7 mouse cellular contexts compared by ENCODE assay signal in the genomic region with DNA sequence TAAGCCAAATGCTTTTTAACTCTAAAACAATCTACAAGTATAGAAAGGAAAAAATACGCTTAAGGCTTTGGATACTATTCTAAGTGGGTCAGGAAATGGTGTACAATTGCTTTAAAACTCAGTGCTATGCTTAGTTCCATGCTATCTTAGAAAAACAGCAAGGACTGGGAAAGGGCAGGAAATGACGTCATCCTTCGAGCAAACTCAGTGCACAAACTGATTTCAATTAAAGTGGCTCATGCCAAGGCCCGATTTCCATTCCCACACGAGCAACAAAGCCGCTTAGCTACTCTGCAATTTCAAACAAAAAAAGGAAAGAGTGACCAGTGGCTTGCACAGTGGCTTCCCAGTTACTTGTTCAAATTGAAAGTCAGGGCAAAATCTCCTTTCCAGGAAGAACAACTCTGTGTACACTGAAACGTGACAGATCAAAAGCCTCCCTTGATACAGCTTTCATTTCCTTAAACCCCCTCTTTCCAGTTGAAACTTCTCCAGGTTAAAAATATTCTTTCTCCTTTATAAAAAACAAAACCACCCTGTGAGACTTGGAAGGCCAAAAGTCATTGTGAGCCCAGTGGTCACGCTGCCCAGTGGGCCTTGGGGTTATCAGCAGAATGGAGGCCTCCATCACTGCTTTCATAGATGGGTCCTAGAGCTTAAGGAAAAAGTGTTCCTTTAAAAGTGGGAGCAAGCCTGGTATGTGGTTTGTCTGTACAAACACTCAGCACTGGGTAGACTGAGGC. TPM values are rescaled to one million over a fixed set of nuclear protein-coding genes. Genes with fewer than 3 reads are reported as not detected.
DNase-seq lines count a peak whose midpoint lies in the region; ATAC-seq and TF ChIP-seq lines count a peak whose summit lies in the region.

No protein-coding gene starts in this region.

- H3K4me2 ChIP-seq in liver, embryonic 12.5 days = no peak overlapping the region
- H3K4me2 ChIP-seq in liver, embryonic 11.5 days = no peak overlapping the region
- no peak overlapping the region for H3K4me2 ChIP-seq in embryonic facial prominence, embryonic 12.5 days (replicated peaks)
- H3K4me2 ChIP-seq in heart, embryonic 13.5 days = peak overlapping the region; percentile 21
- no peak overlapping the region for H3K4me2 ChIP-seq in liver, postnatal 0 days (ENCODE audit: low read depth, low read length)
- no peak overlapping the region for H3K4me2 ChIP-seq in hindbrain, embryonic 16.5 days (ENCODE audit: low read length)

- no peak for TF ChIP-seq CTCF in liver, postnatal 0 days (IDR thresholded peaks at IDR 0.05; ENCODE audit: low read depth)

- 0 out of 2 replicates have a peak, but pooled peaks cover 6% of the 10 kb centered on the region for H3K4me1 ChIP-seq in liver, embryonic 12.5 days
- peaks cover 6% of the 10 kb centered on the region; the same call in 1 of the 2 replicates for H3K4me1 ChIP-seq in liver, embryonic 11.5 days (replicated peaks; ENCODE audit: control insufficient read depth, insufficient read depth, low read length)
- H3K4me1 ChIP-seq in embryonic facial prominence, embryonic 12.5 days = peaks cover 4% of the 10 kb centered on the region; the same call in 1 of the 2 replicates
- H3K4me1 ChIP-seq in heart, embryonic 13.5 days = peaks cover 64% of the 10 kb centered on the region
- H3K4me1 ChIP-seq in liver, postnatal 0 days (ENCODE audit: insufficient read depth) = 0 out of 2 replicates have a peak, but pooled peaks cover 2% of the 10 kb centered on the region
- no peaks in the 10 kb centered on the region for H3K4me1 ChIP-seq in hindbrain, embryonic 16.5 days (ENCODE audit: control insufficient read depth, insufficient read depth, low read depth, low read length)

- no peak for DNase-seq in liver, embryonic 11.5 days (ENCODE audit: low spot score)
- no peak for DNase-seq in liver, postnatal 0 days
- DNase-seq in cerebellum, adult 8-10 months = no peak

- no peak for TF ChIP-seq EP300 in liver, postnatal 0 days (IDR thresholded peaks at IDR 0.05; ENCODE audit: low read depth)

- H3K9ac ChIP-seq in liver, embryonic 12.5 days = no peak overlapping the region
- no peak overlapping the region for H3K9ac ChIP-seq in liver, embryonic 11.5 days (ENCODE audit: low read depth, low read length)
- H3K9ac ChIP-seq in embryonic facial prominence, embryonic 12.5 days = no peak overlapping the region
- H3K9ac ChIP-seq in heart, embryonic 13.5 days = peak overlapping the region; percentile 42; the same call in 1 of the 2 replicates
- no peak overlapping the region for H3K9ac ChIP-seq in liver, postnatal 0 days (replicated peaks)
- H3K9ac ChIP-seq in hindbrain, embryonic 16.5 days (ENCODE audit: low read depth, low read length) = no peak overlapping the region

- no peaks in the 10 kb centered on the region for H3K9me3 ChIP-seq in liver, embryonic 12.5 days (replicated peaks)
- no peaks in the 10 kb centered on the region for H3K9me3 ChIP-seq in liver, embryonic 11.5 days (ENCODE audit: control insufficient read depth, low read length)
- H3K9me3 ChIP-seq in embryonic facial prominence, embryonic 12.5 days = no peaks in the 10 kb centered on the region
- no peaks in the 10 kb centered on the region for H3K9me3 ChIP-seq in heart, embryonic 13.5 days
- no peaks in the 10 kb centered on the region for H3K9me3 ChIP-seq in liver, postnatal 0 days (ENCODE audit: low read length)
- H3K9me3 ChIP-seq in hindbrain, embryonic 16.5 days (ENCODE audit: control insufficient read depth, low read length) = no peaks in the 10 kb centered on the region

- 0 out of 2 replicates have a peak overlapping the region, but pooled peaks have one; percentile 20 for H3K27ac ChIP-seq in liver, embryonic 12.5 days
- no peak overlapping the region for H3K27ac ChIP-seq in liver, embryonic 11.5 days (ENCODE audit: low read depth, low read length)
- H3K27ac ChIP-seq in embryonic facial prominence, embryonic 12.5 days = peak overlapping the region; percentile 9; the same call in 1 of the 2 replicates
- peak overlapping the region; percentile 92 for H3K27ac ChIP-seq in heart, embryonic 13.5 days (replicated peaks)
- H3K27ac ChIP-seq in liver, postnatal 0 days (ENCODE audit: low read depth) = peak overlapping the region; percentile 69
- no peak overlapping the region for H3K27ac ChIP-seq in hindbrain, embryonic 16.5 days (ENCODE audit: low read depth, low read length)

- 23% methylated on average over 8 of the region's 8 CpGs for WGBS in liver, embryonic 12.5 days (ENCODE audit: insufficient replicate concordance)
- 42% methylated on average over 8 of the region's 8 CpGs for WGBS in liver, embryonic 11.5 days
- 50% methylated on average over 8 of the region's 8 CpGs for WGBS in embryonic facial prominence, embryonic 12.5 days
- 44% methylated on average over 8 of the region's 8 CpGs for WGBS in heart, embryonic 13.5 days
- WGBS in liver, postnatal 0 days (ENCODE audit: insufficient replicate concordance) = 35% methylated on average over 8 of the region's 8 CpGs
- WGBS in hindbrain, embryonic 16.5 days = 67% methylated on average over 8 of the region's 8 CpGs

- H3K27me3 ChIP-seq in liver, embryonic 12.5 days (replicated peaks) = no peaks in the 10 kb centered on the region
- H3K27me3 ChIP-seq in liver, embryonic 11.5 days (replicated peaks; ENCODE audit: control insufficient read depth, insufficient read depth, low read length) = no peaks in the 10 kb centered on the region
- H3K27me3 ChIP-seq in embryonic facial prominence, embryonic 12.5 days = no peaks in the 10 kb centered on the region
- no peaks in the 10 kb centered on the region for H3K27me3 ChIP-seq in heart, embryonic 13.5 days (replicated peaks)
- H3K27me3 ChIP-seq in liver, postnatal 0 days (ENCODE audit: insufficient read depth, low read length) = no peaks in the 10 kb centered on the region
- H3K27me3 ChIP-seq in hindbrain, embryonic 16.5 days (replicated peaks; ENCODE audit: control insufficient read depth, insufficient read depth, low read length) = no peaks in the 10 kb centered on the region

- no peak for ATAC-seq in liver, embryonic 12.5 days
- ATAC-seq in liver, embryonic 11.5 days (replicated peaks; ENCODE audit: low FRiP score) = no peak
- no peak for ATAC-seq in embryonic facial prominence, embryonic 12.5 days (ENCODE audit: insufficient number of reproducible peaks, insufficient read depth, low FRiP score, low TSS enrichment)
- ATAC-seq in heart, embryonic 13.5 days (ENCODE audit: extremely low read depth, insufficient number of reproducible peaks, low FRiP score, low TSS enrichment) = peak; percentile 42; the same call in 1 of the 2 replicates
- ATAC-seq in liver, postnatal 0 days = no peak
- no peak for ATAC-seq in hindbrain, embryonic 16.5 days

- H3K4me3 ChIP-seq in liver, embryonic 12.5 days = no peak overlapping the region
- H3K4me3 ChIP-seq in liver, embryonic 11.5 days (ENCODE audit: low read depth, low read length) = no peak overlapping the region
- H3K4me3 ChIP-seq in embryonic facial prominence, embryonic 12.5 days = no peak overlapping the region
- H3K4me3 ChIP-seq in heart, embryonic 13.5 days = no peak overlapping the region
- no peak overlapping the region for H3K4me3 ChIP-seq in liver, postnatal 0 days (ENCODE audit: low read depth, low read length)
- no peak overlapping the region for H3K4me3 ChIP-seq in hindbrain, embryonic 16.5 days (ENCODE audit: low read length)

- H3K36me3 ChIP-seq in liver, embryonic 12.5 days = no peaks in the 10 kb centered on the region
- H3K36me3 ChIP-seq in liver, embryonic 11.5 days (ENCODE audit: control insufficient read depth, insufficient read depth, low read length) = no peaks in the 10 kb centered on the region
- H3K36me3 ChIP-seq in embryonic facial prominence, embryonic 12.5 days = peaks cover 31% of the 10 kb centered on the region
- peaks cover 53% of the 10 kb centered on the region for H3K36me3 ChIP-seq in heart, embryonic 13.5 days
- no peaks in the 10 kb centered on the region for H3K36me3 ChIP-seq in liver, postnatal 0 days (replicated peaks; ENCODE audit: insufficient read depth, low read length)
- no peaks in the 10 kb centered on the region; the same call in 1 of the 2 replicates for H3K36me3 ChIP-seq in hindbrain, embryonic 16.5 days (ENCODE audit: control insufficient read depth, insufficient read depth, low read length)

RNA-seq across cellular contexts. Expression of a gene that starts 34.2 kb away (rescaled TPM):
- 0.05 TPM in 1 of 2 replicates, not detected in the other for polyA plus RNA-seq in liver, embryonic 12.5 days (2016; fragmentation: Nextera tagmentation; extraction: Ambion mirVana)
- 0.12 TPM in 1 of 2 replicates, not detected in the other for polyA plus RNA-seq in liver, embryonic 11.5 days (2014; fragmentation: Nextera tagmentation; extraction: Ambion mirVana)
- polyA plus RNA-seq in embryonic facial prominence, embryonic 12.5 days (2016; fragmentation: Nextera tagmentation; extraction: Ambion mirVana) = 0.51 and 0.67 TPM in 2 replicates
- polyA plus RNA-seq in heart, embryonic 13.5 days (2015; fragmentation: Nextera tagmentation; extraction: Ambion mirVana) = 0.17 and 0.32 TPM in 2 replicates
- polyA plus RNA-seq in liver, postnatal 0 days (2015; fragmentation: Nextera tagmentation; extraction: Ambion mirVana) = 0.05 TPM in 1 of 2 replicates, not detected in the other
- polyA plus RNA-seq in hindbrain, embryonic 16.5 days (2015; fragmentation: Nextera tagmentation; extraction: Ambion mirVana) = 0.08 and 0.10 TPM in 2 replicates

RNA-seq across cellular contexts. Expression of a gene that starts 37.1 kb away (rescaled TPM):
- 2.4 and 2.9 TPM in 2 replicates for polyA plus RNA-seq in liver, embryonic 12.5 days (2016; fragmentation: Nextera tagmentation; extraction: Ambion mirVana)
- polyA plus RNA-seq in liver, embryonic 11.5 days (2014; fragmentation: Nextera tagmentation; extraction: Ambion mirVana) = 5.5 and 5.7 TPM in 2 replicates
- 24.8 and 27.1 TPM in 2 replicates for polyA plus RNA-seq in embryonic facial prominence, embryonic 12.5 days (2016; fragmentation: Nextera tagmentation; extraction: Ambion mirVana)
- 16.8 and 19.3 TPM in 2 replicates for polyA plus RNA-seq in heart, embryonic 13.5 days (2015; fragmentation: Nextera tagmentation; extraction: Ambion mirVana)
- polyA plus RNA-seq in liver, postnatal 0 days (2015; fragmentation: Nextera tagmentation; extraction: Ambion mirVana) = 1.3 TPM in 2 replicates
- polyA plus RNA-seq in hindbrain, embryonic 16.5 days (2015; fragmentation: Nextera tagmentation; extraction: Ambion mirVana) = 2.1 and 3.6 TPM in 2 replicates

Comparison
In these comparisons a context has a peak if more than half of its experiments do, and no peak if none do; other contexts are left out.
1. H3K27ac ChIP-seq: peak in liver, embryonic 12.5 days (single experiment), embryonic facial prominence, embryonic 12.5 days (single experiment), heart, embryonic 13.5 days (single experiment) and liver, postnatal 0 days (single experiment); none in liver, embryonic 11.5 days (single experiment) and hindbrain, embryonic 16.5 days (single experiment).